ENCODE assay signal across 14 mouse cellular contexts in the genomic region with DNA sequence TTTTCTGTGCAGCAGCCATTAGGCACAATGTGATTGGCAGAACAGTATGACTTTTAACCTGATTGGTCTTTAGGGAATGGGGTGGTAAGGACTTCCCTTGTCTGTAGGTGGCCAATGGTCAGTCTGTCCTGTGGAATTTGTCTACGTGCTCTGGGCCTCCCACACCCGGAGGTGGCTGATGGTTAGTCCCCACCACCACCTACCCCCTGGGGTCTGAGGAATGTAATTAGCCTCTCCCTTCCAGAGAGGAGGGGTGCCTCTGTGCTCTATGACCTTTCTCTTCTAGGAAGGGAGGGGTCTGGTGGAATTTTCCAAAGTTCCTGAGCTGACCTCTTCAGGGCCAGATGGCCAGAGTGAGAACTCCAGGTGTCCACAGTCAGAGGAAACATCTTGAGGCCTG.
"Had no signal": no experiment of that assay in that cellular context is flagged by ENCODE, and none has a peak within 500 bp of the region (broad histone marks: within the 10 kb centered on the region; RNA-seq: fewer than 3 reads in every experiment).

No protein-coding gene starts in this region.

- DNase-seq: gastrocnemius, adult 2 months; gastrocnemius, postnatal 10 days; gastrocnemius, postnatal 25 days; heart, adult 18-20 months; heart, postnatal 10 days; heart, postnatal 4 days; kidney, adult 11 months; kidney, adult 2 months; kidney, adult 9 months; kidney, postnatal 14 days; kidney, postnatal 4 days; layer of hippocampus, adult 9-11 months; layer of hippocampus, postnatal 36 days; left cerebral cortex, postnatal 4 days had no signal
